Mouse (Mus musculus): Measurements from ENCODE around the gene Klhl2. TPM values are rescaled to one million over a fixed set of nuclear protein-coding genes. Genes with fewer than 3 reads are reported as not detected.

Klhl2 gene
- total and polyA plus RNA-seq, 3 experiments = 11.5 to 12.1 TPM; not detected in 1

- H3K4me3 ChIP-seq (ENCODE audit: control insufficient read depth in 1 of 2, insufficient read depth in 1 of 2, low read depth in 2 of 2, low read length in 2 of 2) = no peak overlapping the region
- TF ChIP-seq TBP (IDR thresholded peaks at IDR 0.05; ENCODE audit: low read depth, low read length) = no peak
- TF ChIP-seq MXI1 (IDR thresholded peaks at IDR 0.05; ENCODE audit: low read depth, low read length) = no peak
- TF ChIP-seq USF1 (IDR thresholded peaks at IDR 0.05; ENCODE audit: low read depth, low read length) = no peak
- no peak for TF ChIP-seq MAFK (IDR thresholded peaks at IDR 0.05; ENCODE audit: borderline replicate concordance, low read depth, low read length)
- no peak for TF ChIP-seq E2F4 (IDR thresholded peaks at IDR 0.05; ENCODE audit: borderline replicate concordance, low read depth, low read length)
- TF ChIP-seq HCFC1 (IDR thresholded peaks at IDR 0.05; ENCODE audit: low read depth, low read length) = no peak
- TF ChIP-seq GABPA (IDR thresholded peaks at IDR 0.05; ENCODE audit: low read depth, low read length) = no peak
- no peak for TF ChIP-seq SMC3 (IDR thresholded peaks at IDR 0.05; ENCODE audit: low read depth, low read length)
- TF ChIP-seq TAL1 (IDR thresholded peaks at IDR 0.05; ENCODE audit: low read length) = no peak
- TF ChIP-seq MAX (IDR thresholded peaks at IDR 0.05; ENCODE audit: low read length) = no peak
- TF ChIP-seq MEF2A (IDR thresholded peaks at IDR 0.05; ENCODE audit: extremely low read depth, insufficient replicate concordance, low read depth, low read length, poor library complexity, severe bottlenecking) = no peak
- no peak for TF ChIP-seq SIN3A (IDR thresholded peaks at IDR 0.05; ENCODE audit: low read length)
- no peak for TF ChIP-seq TCF12 (IDR thresholded peaks at IDR 0.05; ENCODE audit: low read depth, low read length)
- TF ChIP-seq CHD1 (IDR thresholded peaks at IDR 0.05; ENCODE audit: low read depth, low read length) = no peak
- TF ChIP-seq ZMIZ1 (IDR thresholded peaks at IDR 0.05; ENCODE audit: low read depth, low read length) = no peak
- no peak overlapping the region for H3K27ac ChIP-seq (ENCODE audit: control insufficient read depth, low read depth, low read length)
- DNase-seq (ENCODE audit: low read depth, low spot score) = no peak
- no peaks in the 10 kb centered on the region; a peak in 1 of 4 replicates for H3K27me3 ChIP-seq (ENCODE audit: control insufficient read depth in 1 of 2, insufficient read depth in 2 of 2, low read length in 2 of 2)
- no peak overlapping the region for H3K9ac ChIP-seq (ENCODE audit: control insufficient read depth, low read depth, low read length, poor library complexity, severe bottlenecking)
- H3K9me3 ChIP-seq (replicated peaks; ENCODE audit: insufficient read depth, low read length) = no peaks in the 10 kb centered on the region
- H3K79me2 ChIP-seq (ENCODE audit: control insufficient read depth, insufficient read depth, low read length, poor library complexity) = no peaks in the 10 kb centered on the region
- no peaks in the 10 kb centered on the region for H3K4me1 ChIP-seq (ENCODE audit: control insufficient read depth in 1 of 2, insufficient read depth in 2 of 2, low read length in 2 of 2)
- no peaks in the 10 kb centered on the region for H3K36me3 ChIP-seq (ENCODE audit: control insufficient read depth in 1 of 2, insufficient read depth in 2 of 2, low read length in 2 of 2)
These were observed 159.5 kb downstream of the Klhl2 start for GRCm38 (mm10) chr8:64690306-64690705.

Other genes with a start within 250 kb of the Klhl2 start
- gene Cpe, start 157.0 kb downstream of the Klhl2 start, total RNA-seq (2012; rRNA removed) = not detected in 2 replicates
- not detected for gene Cpe, start 157.0 kb downstream of the Klhl2 start, polyA plus RNA-seq (2012; ENCODE audit: insufficient read depth in 1 of 2, insufficient read length in 2 of 2, low read depth in 1 of 2, low replicate concordance in 2 of 2, missing spikeins in 1 of 2)
- gene Msmo1, start 116.2 kb downstream of the Klhl2 start, total RNA-seq (2012; rRNA removed) = 13.8 and 16.0 TPM in 2 replicates
- gene Msmo1, start 116.2 kb downstream of the Klhl2 start, polyA plus RNA-seq (2012; ENCODE audit: insufficient read depth in 1 of 2, insufficient read length in 2 of 2, low read depth in 1 of 2, low replicate concordance in 2 of 2, missing spikeins in 1 of 2) = 10 to 100 TPM in 1 of 2 experiments, not detected in 1; 22.1 TPM
- 6.3 and 7.0 TPM in 2 replicates for gene Tmem192, start 97.2 kb upstream of the Klhl2 start, total RNA-seq (2012; rRNA removed)
- 10 to 100 TPM in 1 of 2 experiments, not detected in 1; 24.9 TPM for gene Tmem192, start 97.2 kb upstream of the Klhl2 start, polyA plus RNA-seq (2012; ENCODE audit: insufficient read depth in 1 of 2, insufficient read length in 2 of 2, low read depth in 1 of 2, low replicate concordance in 2 of 2, missing spikeins in 1 of 2)
- gene Trim75, start 137.8 kb upstream of the Klhl2 start, total RNA-seq (2012; rRNA removed) = not detected in 2 replicates
- gene Trim75, start 137.8 kb upstream of the Klhl2 start, polyA plus RNA-seq (2012; ENCODE audit: insufficient read depth in 1 of 2, insufficient read length in 2 of 2, low read depth in 1 of 2, low replicate concordance in 2 of 2, missing spikeins in 1 of 2) = not detected
- gene Trim61, start 168.5 kb upstream of the Klhl2 start, total RNA-seq (2012; rRNA removed) = not detected in 2 replicates
- gene Trim61, start 168.5 kb upstream of the Klhl2 start, polyA plus RNA-seq (2012; ENCODE audit: insufficient read depth in 1 of 2, insufficient read length in 2 of 2, low read depth in 1 of 2, low replicate concordance in 2 of 2, missing spikeins in 1 of 2) = not detected
- not detected in 2 replicates for gene Trim60, start 168.6 kb upstream of the Klhl2 start, total RNA-seq (2012; rRNA removed)
- gene Trim60, start 168.6 kb upstream of the Klhl2 start, polyA plus RNA-seq (2012; ENCODE audit: insufficient read depth in 1 of 2, insufficient read length in 2 of 2, low read depth in 1 of 2, low replicate concordance in 2 of 2, missing spikeins in 1 of 2) = not detected
- not detected in 2 replicates for gene Apela, start 187.3 kb upstream of the Klhl2 start, total RNA-seq (2012; rRNA removed)
- gene Apela, start 187.3 kb upstream of the Klhl2 start, polyA plus RNA-seq (2012; ENCODE audit: insufficient read depth in 1 of 2, insufficient read length in 2 of 2, low read depth in 1 of 2, low replicate concordance in 2 of 2, missing spikeins in 1 of 2) = not detected
- gene Gm10663, start 225.0 kb upstream of the Klhl2 start, total RNA-seq (2012; rRNA removed) = not detected in 2 replicates
- gene Gm10663, start 225.0 kb upstream of the Klhl2 start, polyA plus RNA-seq (2012; ENCODE audit: insufficient read depth in 1 of 2, insufficient read length in 2 of 2, low read depth in 1 of 2, low replicate concordance in 2 of 2, missing spikeins in 1 of 2) = not detected